Mouse (Mus musculus): ENCODE measurements around the gene Hook2. TPM values are rescaled to one million over a fixed set of nuclear protein-coding genes. Genes with fewer than 3 reads are reported as not detected.

Gene Hook2
- polyA plus RNA-seq, 1 experiment from 2014 or later: 18.7 TPM

DNA sequence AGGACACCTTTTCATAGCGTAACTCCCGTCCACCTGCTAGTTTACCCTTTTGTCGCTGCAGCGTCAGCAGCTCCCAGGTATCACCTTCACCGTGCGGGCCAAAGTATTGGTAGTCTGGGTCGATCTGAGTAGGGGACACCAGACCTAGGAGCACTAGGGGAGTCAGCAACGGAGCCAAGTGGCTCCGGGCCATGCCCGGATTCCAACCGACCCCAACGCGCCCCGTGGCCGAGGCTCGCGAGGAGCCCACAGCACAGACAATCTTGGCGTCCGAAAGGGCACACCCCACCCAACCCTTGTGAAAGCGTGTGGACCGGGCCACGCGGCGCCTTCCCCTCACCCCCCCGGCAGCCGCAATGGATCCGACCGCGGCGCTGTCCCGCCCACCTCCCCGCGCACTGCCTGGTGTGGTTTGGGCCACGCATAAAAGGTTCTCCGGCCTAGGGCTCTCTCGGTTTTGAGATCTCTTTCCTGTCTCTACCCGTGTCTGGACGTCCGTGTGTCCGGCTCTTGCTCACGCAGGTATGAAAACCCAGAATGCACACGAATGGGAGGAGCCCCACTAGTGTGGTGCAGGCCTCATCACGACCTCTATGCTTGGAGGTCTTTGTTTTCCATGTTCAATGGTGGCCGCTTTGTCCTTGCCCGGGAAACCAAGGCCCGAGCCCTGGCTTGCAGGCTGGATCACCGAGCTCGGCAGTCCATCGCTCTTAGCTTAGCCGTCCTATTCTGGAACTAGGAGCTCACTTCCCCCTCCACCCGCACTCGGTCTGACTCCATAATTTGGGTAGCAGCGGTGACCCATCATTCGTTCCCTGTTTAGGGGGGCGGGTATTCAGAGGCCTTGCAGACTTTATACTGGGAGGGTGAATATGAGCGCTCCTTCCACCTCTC lies 20.9 kb upstream of the Hook2 start, which contains the start of the genes Gm49661, Prdx2 and Rnaseh2a:
Gm49661 (minus strand) TSS at position 193 of the 894 bp plus-strand sequence.
Prdx2 (plus strand) TSS at position 347 of the 894 bp plus-strand sequence.
Rnaseh2a (minus strand) TSS at position 527 of the 894 bp plus-strand sequence.
- peak; percentile 65 for ATAC-seq (ENCODE audit: low FRiP score, low TSS enrichment)
- under 1% methylated on average over 56 of the region's 56 CpGs for WGBS

DNA sequence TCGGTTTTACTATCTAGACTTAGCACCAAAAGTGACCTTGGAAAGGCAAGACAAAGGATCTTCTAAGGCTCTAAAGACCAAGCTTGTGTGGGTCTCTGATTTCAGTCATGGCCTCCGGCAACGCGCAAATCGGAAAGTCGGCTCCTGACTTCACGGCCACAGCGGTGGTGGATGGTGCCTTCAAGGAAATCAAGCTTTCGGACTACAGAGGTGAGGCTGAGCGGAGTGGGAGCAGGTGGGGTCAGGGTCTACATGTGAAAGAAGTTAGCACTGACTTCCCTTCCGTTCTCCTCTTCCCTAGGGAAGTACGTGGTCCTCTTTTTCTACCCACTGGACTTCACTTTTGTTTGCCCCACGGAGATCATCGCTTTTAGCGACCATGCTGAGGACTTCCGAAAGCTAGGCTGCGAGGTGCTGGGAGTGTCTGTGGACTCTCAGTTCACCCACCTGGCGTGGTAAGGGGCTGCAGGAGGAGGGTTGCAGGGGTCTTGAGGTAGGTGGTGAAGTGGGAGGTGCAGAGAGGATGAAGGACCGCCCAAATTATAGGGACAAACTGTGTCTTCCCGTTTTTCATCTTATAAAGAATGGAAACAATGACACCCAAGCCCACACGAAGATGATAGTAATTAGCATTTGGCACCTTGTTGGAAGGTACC lies 20.1 kb upstream of the Hook2 start:
- no peak for ATAC-seq (ENCODE audit: low FRiP score, low TSS enrichment)
- H3K4me3 ChIP-seq (ENCODE audit: low read length): peak overlapping the region; percentile 76

More for the DNA sequence above, 20.9 kb upstream of the Hook2 start, which contains the start of the genes Gm49661, Prdx2 and Rnaseh2a:
- Histone ChIP-seq H3K9me3 (ENCODE audit: control insufficient read depth, low read length) (no peaks in the 10 kb centered on the region), H3K27ac (ENCODE audit: low read depth, low read length) (peak within 1 kb of the TSS; percentile 88), H3K27me3 (ENCODE audit: control insufficient read depth, insufficient read depth, low read length) (no peaks in the 10 kb centered on the region), H3K4me3 (ENCODE audit: low read length) (peak within 1 kb of the TSS; percentile 76), H3K4me1 (ENCODE audit: control insufficient read depth, insufficient read depth, low read length) (peaks cover 27% of the 10 kb centered on the region), H3K9ac (ENCODE audit: low read depth, low read length) (peak within 1 kb of the TSS; percentile 90), H3K36me3 (ENCODE audit: control insufficient read depth, insufficient read depth, low read length) (peaks cover 34% of the 10 kb centered on the region), H3K4me2 (replicated peaks; ENCODE audit: low read depth, low read length) (peak within 1 kb of the TSS; percentile 69)

DNA sequence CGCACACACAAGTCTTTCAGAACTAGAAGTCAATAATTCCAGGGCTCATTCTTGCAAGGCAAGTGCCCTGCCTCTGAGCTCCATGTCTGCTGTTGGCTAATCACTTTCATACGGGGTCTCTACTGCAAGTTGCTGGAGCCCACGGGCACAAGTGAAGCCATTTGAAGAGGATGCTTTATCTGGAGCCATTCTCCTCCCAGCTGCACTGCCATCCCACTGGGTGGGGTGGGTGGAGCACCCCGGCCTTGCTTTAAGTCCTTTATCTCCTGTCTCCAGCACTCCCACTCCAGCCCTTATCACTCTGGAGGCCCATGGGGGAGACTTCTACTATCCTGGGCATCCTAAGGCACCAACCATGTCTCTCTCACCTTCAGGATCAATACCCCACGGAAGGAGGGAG lies 19.5 kb upstream of the Hook2 start:
- peaks cover 38% of the 10 kb centered on the region for H3K36me3 ChIP-seq (ENCODE audit: control insufficient read depth, insufficient read depth, low read length)
- 77% methylated on average over 5 of the region's 5 CpGs for WGBS
- H3K4me3 ChIP-seq (ENCODE audit: low read length): peak overlapping the region; percentile 76
- no peaks in the 10 kb centered on the region for H3K9me3 ChIP-seq (ENCODE audit: control insufficient read depth, low read length)
- H3K27me3 ChIP-seq (ENCODE audit: control insufficient read depth, insufficient read depth, low read length): no peaks in the 10 kb centered on the region
- H3K27ac ChIP-seq (ENCODE audit: low read depth, low read length): no peak overlapping the region
- peak overlapping the region; percentile 69 for H3K4me2 ChIP-seq (replicated peaks; ENCODE audit: low read depth, low read length)
- peaks cover 24% of the 10 kb centered on the region for H3K4me1 ChIP-seq (ENCODE audit: control insufficient read depth, insufficient read depth, low read length)
- H3K9ac ChIP-seq (ENCODE audit: low read depth, low read length): peak overlapping the region; percentile 90; the same call in 1 of the 2 replicates
- no peak for ATAC-seq (ENCODE audit: low FRiP score, low TSS enrichment)

More for the DNA sequence above, 20.1 kb upstream of the Hook2 start:
- Histone ChIP-seq H3K27ac (ENCODE audit: low read depth, low read length) (peak overlapping the region; percentile 88), H3K9ac (ENCODE audit: low read depth, low read length) (peak overlapping the region; percentile 90), H3K4me1 (ENCODE audit: control insufficient read depth, insufficient read depth, low read length) (peaks cover 21% of the 10 kb centered on the region), H3K4me2 (replicated peaks; ENCODE audit: low read depth, low read length) (peak overlapping the region; percentile 69), H3K27me3 (ENCODE audit: control insufficient read depth, insufficient read depth, low read length) (no peaks in the 10 kb centered on the region), H3K36me3 (ENCODE audit: control insufficient read depth, insufficient read depth, low read length) (peaks cover 38% of the 10 kb centered on the region), H3K9me3 (ENCODE audit: control insufficient read depth, low read length) (no peaks in the 10 kb centered on the region)
- 7% methylated on average over 21 of the region's 21 CpGs for WGBS

DNA sequence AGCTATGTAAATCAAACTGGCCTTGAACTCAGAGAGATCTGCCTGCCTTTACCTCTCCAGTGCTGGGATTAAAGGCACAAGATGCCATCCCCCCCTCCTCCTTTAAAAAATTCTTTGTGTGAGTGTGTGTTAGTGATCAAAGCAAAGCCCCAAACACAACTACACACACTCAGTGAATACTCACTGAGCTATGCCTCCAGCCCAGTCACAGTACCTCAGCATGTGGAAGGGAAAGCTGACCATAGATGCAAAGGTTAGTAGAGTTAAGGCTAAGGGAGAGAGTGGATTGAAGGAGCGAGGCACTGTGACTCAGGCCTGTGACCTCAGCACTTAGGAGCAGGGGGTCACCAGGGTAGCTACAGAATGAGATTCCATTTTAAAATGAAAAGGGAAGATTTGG lies 17.3 kb upstream of the Hook2 start:
- no peak overlapping the region for H3K4me3 ChIP-seq (ENCODE audit: low read length)
- H3K27ac ChIP-seq (ENCODE audit: low read depth, low read length): no peak overlapping the region
- ATAC-seq (ENCODE audit: low FRiP score, low TSS enrichment): no peak
- no peaks in the 10 kb centered on the region; the same call in 1 of the 2 replicates for H3K27me3 ChIP-seq (ENCODE audit: control insufficient read depth, insufficient read depth, low read length)
- H3K9me3 ChIP-seq (ENCODE audit: control insufficient read depth, low read length): no peaks in the 10 kb centered on the region
- H3K4me1 ChIP-seq (ENCODE audit: control insufficient read depth, insufficient read depth, low read length): peaks cover 37% of the 10 kb centered on the region
- WGBS: 93% methylated on average over 1 of the region's 1 CpGs
- H3K9ac ChIP-seq (ENCODE audit: low read depth, low read length): no peak overlapping the region
- no peak overlapping the region for H3K4me2 ChIP-seq (replicated peaks; ENCODE audit: low read depth, low read length)
- peaks cover 38% of the 10 kb centered on the region for H3K36me3 ChIP-seq (ENCODE audit: control insufficient read depth, insufficient read depth, low read length)

DNA sequence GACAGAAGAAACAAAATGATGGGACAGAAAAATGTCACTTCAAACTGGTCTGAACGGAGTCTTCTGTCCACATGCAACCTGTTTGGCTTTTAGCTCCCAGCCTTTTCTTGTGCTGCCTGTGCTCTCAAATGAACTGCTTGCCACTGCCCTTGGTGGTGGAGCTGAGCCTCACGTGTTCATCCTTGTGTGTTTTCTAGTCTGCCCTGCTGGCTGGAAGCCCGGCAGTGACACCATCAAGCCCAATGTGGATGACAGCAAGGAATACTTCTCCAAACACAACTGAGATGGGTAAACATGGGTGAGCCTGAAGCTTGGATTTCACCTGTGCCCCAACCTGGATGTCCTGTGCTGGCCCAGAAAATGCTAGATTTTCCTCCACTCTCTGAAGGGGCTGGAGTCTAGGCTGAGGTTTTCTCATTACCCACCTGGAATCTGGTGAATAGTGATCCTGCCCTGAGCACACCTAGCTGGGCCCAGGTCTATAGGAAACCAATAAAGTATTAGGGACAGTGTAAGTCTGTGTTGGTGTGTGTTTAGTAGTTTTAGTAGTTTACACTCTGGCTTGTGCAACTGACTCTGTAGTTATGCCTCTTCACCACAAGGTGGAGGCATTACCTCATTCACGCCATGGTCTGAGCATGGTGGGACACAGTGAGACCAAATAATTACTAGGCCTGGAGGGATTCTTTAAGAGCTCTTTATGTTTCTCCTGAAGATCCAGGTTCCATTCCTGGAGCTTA lies 16.4 kb upstream of the Hook2 start:
- no peak; the same call in 1 of the 2 replicates for ATAC-seq (ENCODE audit: low FRiP score, low TSS enrichment)
- H3K9me3 ChIP-seq (ENCODE audit: control insufficient read depth, low read length): no peaks in the 10 kb centered on the region
- peaks cover 38% of the 10 kb centered on the region for H3K36me3 ChIP-seq (ENCODE audit: control insufficient read depth, insufficient read depth, low read length)
- H3K27me3 ChIP-seq (ENCODE audit: control insufficient read depth, insufficient read depth, low read length): no peaks in the 10 kb centered on the region; the same call in 1 of the 2 replicates
- H3K27ac ChIP-seq (ENCODE audit: low read depth, low read length): no peak overlapping the region
- no peak overlapping the region for H3K4me3 ChIP-seq (ENCODE audit: low read length)
- peaks cover 36% of the 10 kb centered on the region for H3K4me1 ChIP-seq (ENCODE audit: control insufficient read depth, insufficient read depth, low read length)
- no peak overlapping the region for H3K9ac ChIP-seq (ENCODE audit: low read depth, low read length)
- 76% methylated on average over 4 of the region's 4 CpGs for WGBS
- H3K4me2 ChIP-seq (replicated peaks; ENCODE audit: low read depth, low read length): no peak overlapping the region

DNA sequence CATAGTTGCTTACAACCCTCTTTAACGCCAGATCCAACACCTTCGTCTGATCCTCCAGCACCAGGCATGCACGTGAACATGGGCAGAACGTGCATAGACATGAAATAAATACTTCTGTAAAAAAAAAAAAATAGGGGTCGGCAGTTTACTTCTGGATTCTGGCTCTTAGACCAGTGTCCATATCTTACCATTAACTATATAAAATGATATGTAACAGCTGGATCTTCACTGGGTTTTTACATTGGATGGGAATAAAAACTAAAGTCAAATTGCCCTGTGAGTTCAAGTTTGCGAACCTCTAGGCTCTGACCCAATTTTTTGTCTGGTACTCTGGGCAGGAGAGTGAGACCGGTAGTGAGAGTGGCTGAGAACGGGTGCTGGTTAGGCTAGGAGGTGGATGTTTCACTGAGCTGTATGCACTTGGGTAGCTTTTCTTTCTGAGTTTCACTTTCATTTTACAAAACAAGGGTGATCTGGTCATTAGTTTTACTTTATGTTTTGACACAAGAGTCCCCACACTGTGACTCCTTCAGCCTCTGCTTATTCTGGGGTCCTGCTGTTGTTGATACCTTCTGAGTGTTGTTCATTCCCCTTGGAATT lies 15.8 kb upstream of the Hook2 start:
- 83% methylated on average over 8 of the region's 8 CpGs for WGBS

DNA sequence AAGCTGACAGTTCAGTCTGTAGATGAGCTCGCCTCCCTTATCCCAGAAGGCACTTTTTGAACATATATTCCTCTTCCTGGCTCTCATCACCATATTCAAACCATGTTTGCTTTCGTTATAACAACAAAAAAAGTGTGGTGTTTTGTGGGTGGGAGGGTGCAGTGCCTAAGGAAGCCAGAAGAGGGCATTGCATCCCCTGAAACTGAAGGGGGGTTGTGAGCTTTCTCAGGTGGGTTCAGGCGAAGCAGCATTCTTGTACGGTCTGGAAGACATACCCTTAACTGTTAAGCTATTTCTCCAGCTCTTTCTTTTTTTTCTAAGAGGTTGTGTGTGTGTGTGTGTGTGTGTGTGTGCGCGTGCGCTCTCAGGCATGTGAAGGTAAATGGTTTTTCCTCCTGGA lies 15.0 kb upstream of the Hook2 start:
- H3K4me3 ChIP-seq (ENCODE audit: low read length): no peak overlapping the region
- H3K27ac ChIP-seq (ENCODE audit: low read depth, low read length): no peak overlapping the region
- no peak for ATAC-seq (ENCODE audit: low FRiP score, low TSS enrichment)
- no peak overlapping the region for H3K9ac ChIP-seq (ENCODE audit: low read depth, low read length)
- H3K36me3 ChIP-seq (ENCODE audit: control insufficient read depth, insufficient read depth, low read length): peaks cover 38% of the 10 kb centered on the region
- 31% methylated on average over 7 of the region's 7 CpGs for WGBS
- H3K4me1 ChIP-seq (ENCODE audit: control insufficient read depth, insufficient read depth, low read length): peaks cover 45% of the 10 kb centered on the region
- H3K27me3 ChIP-seq (ENCODE audit: control insufficient read depth, insufficient read depth, low read length): no peaks in the 10 kb centered on the region; the same call in 1 of the 2 replicates
- H3K9me3 ChIP-seq (ENCODE audit: control insufficient read depth, low read length): no peaks in the 10 kb centered on the region
- H3K4me2 ChIP-seq (replicated peaks; ENCODE audit: low read depth, low read length): peak overlapping the region; percentile 98; the same call in 1 of the 2 replicates

More for the DNA sequence above, 15.8 kb upstream of the Hook2 start:
- H3K27ac ChIP-seq (ENCODE audit: low read depth, low read length): no peak overlapping the region
- ATAC-seq (ENCODE audit: low FRiP score, low TSS enrichment): no peak
- H3K9ac ChIP-seq (ENCODE audit: low read depth, low read length): no peak overlapping the region
- no peak overlapping the region for H3K4me3 ChIP-seq (ENCODE audit: low read length)
- H3K4me1 ChIP-seq (ENCODE audit: control insufficient read depth, insufficient read depth, low read length): peaks cover 42% of the 10 kb centered on the region
- peaks cover 38% of the 10 kb centered on the region for H3K36me3 ChIP-seq (ENCODE audit: control insufficient read depth, insufficient read depth, low read length)
- H3K27me3 ChIP-seq (ENCODE audit: control insufficient read depth, insufficient read depth, low read length): no peaks in the 10 kb centered on the region; the same call in 1 of the 2 replicates
- H3K4me2 ChIP-seq (replicated peaks; ENCODE audit: low read depth, low read length): no peak overlapping the region
- no peaks in the 10 kb centered on the region for H3K9me3 ChIP-seq (ENCODE audit: control insufficient read depth, low read length)
